Mouse (Mus musculus) heart, embryonic 10.5 days (tissue): ENCODE measurements around the gene Fpgt. TPM values are rescaled to one million over a fixed set of nuclear protein-coding genes. Genes with fewer than 3 reads are reported as not detected.

Experiments
- DNase-seq: peaks from one replicate; pipeline ENCODE4 v3.0.0-alpha.2; 2017; ENCODE audit warnings: low spot score
- H3K27ac ChIP-seq: fragments of 300-500 bp; sonication (generic); 2 replicates; pipeline ENCODE4 v1.5.1; 2016; ENCODE audit warnings: mild to moderate bottlenecking
- H3K27me3 ChIP-seq: fragments of 300-500 bp; sonication (generic); 2 replicates; pipeline ENCODE4 v1.6.1; 2016; ENCODE audit warnings: mild to moderate bottlenecking; ENCODE audit not compliant: poor library complexity, insufficient read depth, severe bottlenecking
- H3K36me3 ChIP-seq: fragments of 300-500 bp; sonication (generic); 2 replicates; pipeline ENCODE4 v1.6.1; 2016; ENCODE audit warnings: mild to moderate bottlenecking, moderate library complexity
- H3K4me1 ChIP-seq: fragments of 300-500 bp; sonication (generic); 2 replicates; pipeline ENCODE4 v1.6.1; 2016; ENCODE audit warnings: mild to moderate bottlenecking
- H3K4me3 ChIP-seq: fragments of 300-500 bp; sonication (generic); 2 replicates; pipeline ENCODE4 v1.5.1; 2016; ENCODE audit warnings: mild to moderate bottlenecking, moderate library complexity
- H3K9me3 ChIP-seq: fragments of 300-500 bp; sonication (generic); 2 replicates; pipeline ENCODE4 v1.6.1; 2016; ENCODE audit warnings: mild to moderate bottlenecking, moderate library complexity
- WGBS: fragments of 180-500 bp; shearing (Covaris S2); methylation state at CpG from one replicate; pipeline ENCODE4 v1.1.7; 2016; 5-methylcytosine and 5-hydroxymethylcytosine counted together
- polyA plus RNA-seq: library from polyadenylated mRNA; unstranded; fragments of >200 nt; fragmentation: Nextera tagmentation; extraction: Ambion mirVana; gene quantifications from 2 replicates; pipeline ENCODE4 v1.2.1, GENCODE M21; 2016

The Fpgt gene
- polyA plus RNA-seq: 11.3 and 12.2 TPM in 2 replicates

- peak within 1 kb of the TSS; percentile 90 for H3K27ac ChIP-seq
Observed at GRCm38 (mm10) chr3:155093116-155093956, at the start of gene Fpgt, which contains the start of gene Lrriq3. Gene Fpgt, minus strand, starts transcription at chr3:155093403. Gene Lrriq3, plus strand, starts transcription at chr3:155093434.

GRCm38 (mm10) chr3:155141047-155141446 is 47.8 kb upstream of the Fpgt start:
- 85% methylated on average over 11 of the region's 11 CpGs for WGBS
- H3K27ac ChIP-seq: no peak overlapping the region
- H3K4me3 ChIP-seq: no peak overlapping the region
- H3K9me3 ChIP-seq: no peaks in the 10 kb centered on the region
- no peaks in the 10 kb centered on the region for H3K36me3 ChIP-seq
- H3K4me1 ChIP-seq: no peaks in the 10 kb centered on the region
- H3K27me3 ChIP-seq: no peaks in the 10 kb centered on the region
- no peak for DNase-seq

More at GRCm38 (mm10) chr3:155093116-155093956, at the start of gene Fpgt, which contains the start of gene Lrriq3:
- WGBS: under 1% methylated on average over 44 of the region's 47 CpGs
- H3K4me1 ChIP-seq: 0 out of 2 replicates have a peak, but pooled peaks cover 3% of the 10 kb centered on the region
- peak within 1 kb of the TSS; percentile 74 for H3K4me3 ChIP-seq
- no peaks in the 10 kb centered on the region for H3K27me3 ChIP-seq
- H3K36me3 ChIP-seq: 0 out of 2 replicates have a peak, but pooled peaks cover 3% of the 10 kb centered on the region
- peak; percentile 97 for DNase-seq
- no peaks in the 10 kb centered on the region for H3K9me3 ChIP-seq

- Histone ChIP-seq H3K27ac (no peak overlapping the region), H3K36me3 (no peaks in the 10 kb centered on the region), H3K4me3 (no peak overlapping the region), H3K9me3 (no peaks in the 10 kb centered on the region), H3K27me3 (no peaks in the 10 kb centered on the region), H3K4me1 (no peaks in the 10 kb centered on the region)
- DNase-seq: no peak
- WGBS: 79% methylated on average over 5 of the region's 5 CpGs
Observed at GRCm38 (mm10) chr3:155137737-155138136, 44.5 kb upstream of the Fpgt start.

DNA sequence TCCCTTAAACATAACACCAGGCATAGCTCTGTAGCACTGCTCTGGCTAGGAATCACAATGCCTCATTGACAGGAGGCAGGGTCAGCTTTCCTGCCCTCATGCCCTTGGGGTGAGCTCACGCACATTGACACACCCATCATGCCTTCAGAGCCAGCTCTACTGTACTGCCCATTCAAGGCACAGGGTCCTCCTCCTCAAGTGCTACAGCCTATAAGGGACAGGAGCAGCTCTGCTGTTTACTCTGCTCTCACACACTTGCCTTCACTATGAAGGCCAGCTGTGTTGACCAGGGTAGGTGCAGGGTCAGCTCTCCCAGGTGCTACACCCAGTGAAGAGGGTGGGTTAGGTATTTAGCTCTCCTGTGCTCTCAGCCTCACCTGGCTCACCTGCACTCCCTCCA is 12.8 kb upstream of the Fpgt start:
- Histone ChIP-seq H3K9me3 (no peaks in the 10 kb centered on the region), H3K36me3 (no peaks in the 10 kb centered on the region), H3K4me1 (no peaks in the 10 kb centered on the region), H3K4me3 (no peak overlapping the region), H3K27ac (no peak overlapping the region), H3K27me3 (no peaks in the 10 kb centered on the region)
- no peak for DNase-seq
- WGBS: 73% methylated on average over 1 of the region's 1 CpGs

DNA sequence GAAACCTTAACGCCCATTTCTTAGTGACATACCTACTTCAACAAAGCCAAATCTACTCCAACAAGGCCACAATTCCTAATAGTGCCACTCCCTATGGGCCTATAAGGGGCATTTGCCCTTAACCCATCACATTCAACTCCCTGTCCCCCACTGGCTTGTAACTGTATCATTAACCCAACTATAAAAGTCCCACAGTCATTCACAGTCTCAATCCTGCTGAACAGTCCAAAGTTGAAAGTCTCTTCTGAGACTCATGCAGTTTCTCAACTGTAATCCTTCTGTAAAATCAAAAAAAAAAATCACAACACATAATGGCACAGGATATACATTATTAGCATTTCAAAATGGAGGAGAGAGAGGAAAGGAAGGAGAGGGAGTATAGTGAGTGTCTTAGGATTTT is 6.1 kb upstream of the Fpgt start:
- Histone ChIP-seq H3K4me3 (no peak overlapping the region), H3K27me3 (no peaks in the 10 kb centered on the region), H3K27ac (no peak overlapping the region), H3K4me1 (no peaks in the 10 kb centered on the region), H3K36me3 (no peaks in the 10 kb centered on the region), H3K9me3 (no peaks in the 10 kb centered on the region)
- DNase-seq: no peak
- WGBS: 83% methylated on average over 1 of the region's 1 CpGs

DNA sequence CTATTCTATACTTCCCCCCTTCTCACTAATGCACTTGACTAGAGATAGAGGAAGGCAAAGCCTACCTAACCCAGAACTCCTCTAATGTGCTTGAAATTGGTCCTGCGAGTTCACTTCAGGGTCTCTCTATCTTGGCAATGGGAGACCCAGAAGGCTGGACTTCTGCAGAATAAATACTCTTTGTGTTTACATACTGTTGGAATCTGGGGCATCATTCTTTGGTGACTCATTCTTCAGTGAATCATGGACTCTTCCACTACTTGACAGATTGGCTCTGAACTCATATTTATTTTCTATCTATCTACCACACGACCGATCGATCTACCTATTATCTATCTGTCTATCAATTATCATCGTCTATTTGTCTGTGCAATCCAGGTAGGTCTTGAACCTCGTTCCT is 1.1 kb downstream of the Fpgt start:
- Histone ChIP-seq H3K36me3 (peaks cover 11% of the 10 kb centered on the region), H3K9me3 (no peaks in the 10 kb centered on the region), H3K4me1 (0 out of 2 replicates have a peak, but pooled peaks cover 3% of the 10 kb centered on the region), H3K27ac (no peak overlapping the region), H3K4me3 (peak overlapping the region; percentile 74), H3K27me3 (no peaks in the 10 kb centered on the region)
- 89% methylated on average over 6 of the region's 6 CpGs for WGBS
- DNase-seq: no peak

DNA sequence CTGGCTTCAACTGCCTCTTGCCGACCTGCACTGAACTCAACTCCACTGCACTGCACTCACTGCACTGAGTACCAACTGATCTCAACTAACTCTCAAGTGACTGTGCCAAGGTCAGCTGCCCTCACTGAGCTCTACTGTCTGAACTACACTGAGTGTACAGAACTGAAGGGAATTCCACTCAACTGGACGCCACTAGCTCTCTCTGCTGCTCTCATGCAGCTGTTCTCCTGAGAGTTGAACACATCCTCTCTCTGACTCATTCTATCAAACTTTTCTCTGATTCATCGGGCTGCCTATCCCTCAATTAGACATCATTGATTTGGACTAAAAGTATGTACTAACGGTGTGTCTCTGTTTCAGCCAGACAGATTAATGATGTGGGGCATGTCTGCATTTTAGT is 15.3 kb downstream of the Fpgt start:
- 77% methylated on average over 4 of the region's 4 CpGs for WGBS
- Histone ChIP-seq H3K27ac (no peak overlapping the region), H3K36me3 (no peaks in the 10 kb centered on the region), H3K4me1 (no peaks in the 10 kb centered on the region), H3K4me3 (no peak overlapping the region), H3K27me3 (no peaks in the 10 kb centered on the region), H3K9me3 (no peaks in the 10 kb centered on the region)
- no peak for DNase-seq

DNA sequence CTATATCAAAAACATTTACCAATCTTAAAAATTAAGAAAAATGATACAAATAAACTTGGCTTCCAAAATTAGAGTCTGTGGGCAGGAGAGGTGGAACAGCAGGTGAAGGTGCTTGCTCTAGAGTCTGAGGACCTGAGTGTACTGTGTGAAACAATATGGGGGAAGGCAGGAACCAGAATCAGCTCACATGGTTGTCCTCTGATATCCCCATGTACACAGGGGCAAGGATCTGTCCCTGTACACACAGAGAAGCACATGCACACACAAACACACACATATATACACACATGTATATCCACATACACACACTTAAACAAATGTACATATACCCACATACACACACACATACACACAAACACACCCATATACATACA is 33.8 kb downstream of the Fpgt start:
- DNase-seq: no peak
- Histone ChIP-seq H3K4me3 (no peak overlapping the region), H3K27me3 (no peaks in the 10 kb centered on the region), H3K4me1 (no peaks in the 10 kb centered on the region), H3K27ac (no peak overlapping the region), H3K9me3 (no peaks in the 10 kb centered on the region), H3K36me3 (no peaks in the 10 kb centered on the region)

GRCm38 (mm10) chr3:155058800-155059448 is 34.3 kb downstream of the Fpgt start:
- Histone ChIP-seq H3K27me3 (no peaks in the 10 kb centered on the region), H3K4me1 (no peaks in the 10 kb centered on the region), H3K36me3 (no peaks in the 10 kb centered on the region), H3K4me3 (no peak overlapping the region), H3K27ac (no peak overlapping the region), H3K9me3 (no peaks in the 10 kb centered on the region)
- no peak for DNase-seq
- 78% methylated on average over 6 of the region's 6 CpGs for WGBS

GRCm38 (mm10) chr3:155057566-155057965 is 35.6 kb downstream of the Fpgt start:
- no peaks in the 10 kb centered on the region for H3K9me3 ChIP-seq
- no peak overlapping the region for H3K4me3 ChIP-seq
- no peaks in the 10 kb centered on the region for H3K27me3 ChIP-seq
- no peak overlapping the region for H3K27ac ChIP-seq
- H3K4me1 ChIP-seq: no peaks in the 10 kb centered on the region; the same call in 1 of the 2 replicates
- no peak for DNase-seq
- H3K36me3 ChIP-seq: no peaks in the 10 kb centered on the region

GRCm38 (mm10) chr3:155056606-155057005 is 36.6 kb downstream of the Fpgt start:
- Histone ChIP-seq H3K4me3 (no peak overlapping the region), H3K4me1 (no peaks in the 10 kb centered on the region; the same call in 1 of the 2 replicates), H3K36me3 (no peaks in the 10 kb centered on the region), H3K27ac (peak overlapping the region; percentile 16; the same call in 1 of the 2 replicates), H3K9me3 (no peaks in the 10 kb centered on the region), H3K27me3 (no peaks in the 10 kb centered on the region)
- no peak for DNase-seq

- Histone ChIP-seq H3K27me3 (no peaks in the 10 kb centered on the region), H3K4me3 (peak within 1 kb of the TSS; percentile 44), H3K36me3 (no peaks in the 10 kb centered on the region), H3K27ac (peak within 1 kb of the TSS; percentile 83), H3K9me3 (no peaks in the 10 kb centered on the region), H3K4me1 (no peaks in the 10 kb centered on the region; the same call in 1 of the 2 replicates)
- 33% methylated on average over 6 of the region's 6 CpGs for WGBS
- DNase-seq: no peak
Observed at GRCm38 (mm10) chr3:155055231-155055916, 37.8 kb downstream of the Fpgt start, which contains the start of gene Tnni3k. Gene Tnni3k, minus strand, starts transcription at chr3:155055407.

GRCm38 (mm10) chr3:155053189-155053588 is 40.0 kb downstream of the Fpgt start:
- no peaks in the 10 kb centered on the region for H3K9me3 ChIP-seq
- no peaks in the 10 kb centered on the region for H3K36me3 ChIP-seq
- 72% methylated on average over 1 of the region's 1 CpGs for WGBS
- H3K27me3 ChIP-seq: no peaks in the 10 kb centered on the region
- H3K4me3 ChIP-seq: no peak overlapping the region; the same call in 1 of the 2 replicates
- H3K27ac ChIP-seq: no peak overlapping the region
- no peaks in the 10 kb centered on the region; the same call in 1 of the 2 replicates for H3K4me1 ChIP-seq
- no peak for DNase-seq
